Mouse (Mus musculus): ENCODE measurements around the gene Gm10377. TPM values are rescaled to one million over a fixed set of nuclear protein-coding genes. Genes with fewer than 3 reads are reported as not detected.
"Not testable (repeated sequence)": the region's sequence is repeated elsewhere in the genome, so short reads cannot be mapped to it uniquely, and the experiment has no call there.

Gm10377 gene
- not detected for total RNA-seq (2021)
- long read RNA-seq, experiment 1: 0 reads
- long read RNA-seq, experiment 2: 0 reads

GRCm38 (mm10) chr14:42797887-42798286 is at the start of gene Gm10377:
Gm10377 (minus strand) TSS chr14:42797987.
- DNase-seq (ENCODE audit: low spot score in 2 of 2): not testable (repeated sequence)

GRCm38 (mm10) chr14:42768721-42769120 is 29.1 kb downstream of the Gm10377 start, which contains the start of gene Gm3015:
Gm3015 (minus strand) TSS chr14:42768821.
- DNase-seq (ENCODE audit: low spot score in 2 of 2): not testable (repeated sequence)

Other genes starting within 250 kb of the Gm10377 start
- not detected for gene Gm17124, start 198.1 kb downstream of the Gm10377 start, total RNA-seq (2021)
- gene Gm3633, start 156.1 kb downstream of the Gm10377 start, total RNA-seq (2021): not detected
- under 1 TPM in 1 of 2 experiments, not detected in 1; 0.98 TPM for gene Gm10378, start 142.0 kb downstream of the Gm10377 start, total RNA-seq (2021)
- not detected for gene Gm3015, start 29.2 kb downstream of the Gm10377 start, total RNA-seq (2021)
- not detected for gene Gm21977, start 55.5 kb upstream of the Gm10377 start, total RNA-seq (2021)
- gene Gm8082, start 195.6 kb upstream of the Gm10377 start, total RNA-seq (2021): not detected
- not detected for gene Gm10376, start 217.6 kb upstream of the Gm10377 start, total RNA-seq (2021)

All from left cerebral cortex, adult 18-20 months (tissue).